Mouse (Mus musculus) embryonic facial prominence, embryonic 13.5 days (tissue): ENCODE data around the gene Cd151. TPM values are rescaled to one million over a fixed set of nuclear protein-coding genes. Genes with fewer than 3 reads are reported as not detected.
"Not testable (repeated sequence)": the region's sequence is repeated elsewhere in the genome, so short reads cannot be mapped to it uniquely, and the experiment has no call there.

ENCODE experiments used
- ATAC-seq: fragments of 200-750 bp; cut with Nextera tagmentation; 2 replicates; pipeline ENCODE4 v1.8.0; 2017; ENCODE audit warnings: low read depth; ENCODE audit not compliant: insufficient number of reproducible peaks, insufficient read depth, low FRiP score, low TSS enrichment
- H3K27ac ChIP-seq: fragments of 300-500 bp; sonication (generic); 2 replicates; pipeline ENCODE4 v1.5.1; 2015; ENCODE audit warnings: moderate library complexity, mild to moderate bottlenecking, inconsistent platforms
- H3K27me3 ChIP-seq: fragments of 300-500 bp; sonication (generic); 2 replicates; pipeline ENCODE4 v1.6.1; 2015; ENCODE audit warnings: mild to moderate bottlenecking, inconsistent platforms
- H3K36me3 ChIP-seq: fragments of 300-500 bp; sonication (generic); 2 replicates; pipeline ENCODE4 v1.6.1; 2015; ENCODE audit warnings: mild to moderate bottlenecking, inconsistent platforms
- H3K4me1 ChIP-seq: fragments of 300-500 bp; sonication (generic); 2 replicates; pipeline ENCODE4 v1.6.1; 2015; ENCODE audit warnings: inconsistent platforms
- H3K4me2 ChIP-seq: fragments of 300-500 bp; sonication (generic); 2 replicates; pipeline ENCODE4 v1.6.1; 2015; ENCODE audit warnings: moderate library complexity, mild to moderate bottlenecking, inconsistent platforms
- H3K4me3 ChIP-seq: fragments of 300-500 bp; sonication (generic); 2 replicates; pipeline ENCODE4 v1.5.1; 2015; ENCODE audit warnings: mild to moderate bottlenecking, inconsistent platforms
- H3K9ac ChIP-seq: fragments of 300-500 bp; sonication (generic); 2 replicates; pipeline ENCODE4 v1.6.1; 2015; ENCODE audit warnings: mild to moderate bottlenecking, inconsistent platforms
- H3K9me3 ChIP-seq: fragments of 300-500 bp; sonication (generic); 2 replicates; pipeline ENCODE4 v1.6.1; 2016; ENCODE audit warnings: inconsistent platforms
- WGBS: fragments of 180-500 bp; shearing (Covaris S2); methylation state at CpG from one replicate; pipeline ENCODE4 v1.1.7; 2015; ENCODE audit warnings: mixed read lengths; 5-methylcytosine and 5-hydroxymethylcytosine counted together
- polyA plus RNA-seq: library from polyadenylated mRNA; unstranded; fragments of >200 nt; fragmentation: Nextera tagmentation; extraction: Ambion mirVana; gene quantifications from 2 replicates; pipeline ENCODE4 v1.2.1, GENCODE M21; 2015

The Cd151 gene
- polyA plus RNA-seq, 1 experiment from 2014 or later = 16.6 TPM

DNA sequence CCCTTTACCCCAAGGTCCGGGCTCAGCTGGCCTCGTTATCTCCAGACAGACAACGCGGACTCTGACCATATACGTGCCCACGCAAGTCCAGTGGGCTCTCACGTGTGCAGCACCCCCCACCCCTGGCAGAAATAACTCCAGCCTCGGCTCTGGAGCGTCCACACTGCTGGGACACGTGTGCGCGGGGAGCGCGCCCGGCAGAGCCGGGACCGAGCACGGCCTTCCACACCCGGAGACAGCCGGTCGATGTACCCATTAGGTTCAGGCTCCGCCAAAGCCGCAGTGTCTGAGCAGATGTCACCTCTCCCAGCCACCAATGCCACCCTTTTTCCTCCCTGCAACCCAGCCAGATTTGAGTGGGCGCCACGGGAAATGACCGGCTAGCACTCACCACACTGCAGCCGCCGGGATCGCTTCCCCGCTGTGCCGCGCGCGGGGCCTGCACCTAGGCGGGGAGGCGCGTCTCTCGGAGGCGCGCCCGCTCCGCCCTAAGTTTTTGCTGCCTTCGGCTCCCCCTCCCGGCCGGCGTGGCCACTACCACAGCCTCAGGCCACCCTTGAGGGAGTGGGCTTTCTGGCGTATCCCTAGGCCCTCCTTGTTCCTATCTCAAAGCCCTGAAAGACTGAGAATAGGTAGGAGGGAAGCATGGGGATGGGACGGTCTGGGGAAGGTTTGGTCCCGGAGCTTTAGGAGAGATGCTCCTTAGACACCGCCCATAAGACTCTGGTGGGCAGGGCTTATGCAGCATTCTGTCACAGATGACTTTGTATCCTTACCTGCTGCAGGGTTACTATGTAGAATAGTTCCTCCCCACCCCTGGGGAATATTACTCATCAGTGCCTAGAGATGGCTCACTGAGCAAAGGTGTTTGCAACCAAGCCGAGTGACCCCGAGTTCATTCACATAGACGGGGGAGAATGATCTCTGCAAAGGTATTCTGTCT is 29.7 kb upstream of the Cd151 start, which contains the start of gene Slc25a22:
TSS of gene Slc25a22 (minus strand) at position 715 of the 943 bp plus-strand sequence.
- Histone ChIP-seq H3K9me3 (no peaks in the 10 kb centered on the region), H3K27me3 (no peaks in the 10 kb centered on the region), H3K4me3 (peak within 1 kb of the TSS; percentile 64), H3K4me2 (peak within 1 kb of the TSS; percentile 90), H3K4me1 (peaks cover 62% of the 10 kb centered on the region), H3K27ac (peak within 1 kb of the TSS; percentile 58; the same call in 1 of the 2 replicates), H3K9ac (peak within 1 kb of the TSS; percentile 84), H3K36me3 (peaks cover 51% of the 10 kb centered on the region)
- ATAC-seq = peak; percentile 62
- 5% methylated on average over 53 of the region's 53 CpGs for WGBS

DNA sequence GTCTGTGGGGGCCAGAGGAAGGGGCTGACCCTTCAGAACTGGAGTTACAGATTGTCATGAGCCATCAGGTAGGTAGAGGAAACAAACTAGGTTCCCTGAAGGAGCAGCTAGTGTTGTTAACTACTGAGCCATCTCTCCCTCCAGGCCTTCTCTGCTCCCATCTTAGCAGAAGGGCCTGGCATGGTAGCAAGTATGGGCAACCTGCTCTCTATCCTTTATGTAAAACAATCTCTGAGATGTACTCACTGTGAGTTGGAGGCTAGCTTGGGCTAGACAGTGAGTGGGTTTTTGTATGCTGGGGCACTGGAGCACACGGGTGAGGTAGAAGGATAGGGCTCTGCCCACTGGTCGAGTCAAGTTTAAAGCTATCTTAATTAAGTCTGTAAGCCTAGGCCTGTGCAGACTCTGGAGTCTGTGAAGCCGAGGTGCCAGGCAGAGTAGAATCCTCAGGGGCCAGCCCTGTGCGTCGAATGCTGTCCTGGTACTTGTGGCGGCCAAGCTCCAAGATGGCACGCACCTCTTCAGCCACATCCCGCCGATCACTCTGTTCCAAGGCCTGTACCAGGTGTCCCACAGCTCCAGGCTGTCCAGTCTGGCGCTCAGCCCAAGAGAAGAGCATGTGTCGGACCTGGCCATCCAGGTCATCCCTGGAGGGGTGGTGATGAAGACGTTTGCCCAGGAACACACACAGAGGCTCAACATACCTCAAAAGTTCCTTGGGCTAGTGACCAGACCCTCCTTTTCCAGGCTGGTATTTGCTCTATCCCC is 28.8 kb upstream of the Cd151 start:
- Histone ChIP-seq H3K4me3 (no peak overlapping the region), H3K9ac (peak overlapping the region; percentile 84; the same call in 1 of the 2 replicates), H3K36me3 (peaks cover 43% of the 10 kb centered on the region), H3K27me3 (no peaks in the 10 kb centered on the region), H3K9me3 (no peaks in the 10 kb centered on the region), H3K4me1 (peaks cover 70% of the 10 kb centered on the region), H3K4me2 (peak overlapping the region; percentile 90; the same call in 1 of the 2 replicates), H3K27ac (0 out of 2 replicates have a peak overlapping the region, but pooled peaks have one; percentile 58)
- WGBS = 88% methylated on average over 12 of the region's 12 CpGs
- ATAC-seq = no peak

DNA sequence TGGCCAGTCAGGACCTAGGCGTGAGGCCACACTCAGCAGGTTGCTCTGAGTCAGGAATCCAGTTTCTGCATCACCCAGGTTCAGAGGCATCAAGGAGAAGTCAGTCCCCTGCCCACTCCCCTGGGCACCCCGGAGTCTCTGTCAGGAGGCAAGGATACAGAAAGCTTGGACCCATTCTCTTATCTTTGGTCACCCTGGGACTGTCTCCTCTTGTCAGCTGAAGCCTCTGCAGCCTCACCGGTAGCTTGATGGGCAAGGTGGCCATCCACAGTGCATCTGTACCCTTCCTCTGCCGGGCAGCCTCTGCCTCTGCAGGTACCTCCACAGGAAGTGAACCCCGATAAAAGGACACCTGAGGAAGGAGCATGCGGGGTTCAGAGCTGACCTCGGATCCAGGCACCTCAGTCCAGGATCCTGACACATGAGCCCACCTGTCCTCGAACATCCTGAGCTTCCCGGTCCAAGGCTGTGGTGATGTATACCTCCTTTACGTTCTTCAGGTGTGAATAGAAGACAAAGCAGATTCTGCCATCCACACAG is 28.0 kb upstream of the Cd151 start:
- WGBS = 96% methylated on average over 10 of the region's 10 CpGs
- Histone ChIP-seq H3K4me2 (no peak overlapping the region), H3K27ac (no peak overlapping the region), H3K9me3 (no peaks in the 10 kb centered on the region), H3K4me1 (peaks cover 69% of the 10 kb centered on the region), H3K4me3 (no peak overlapping the region), H3K27me3 (no peaks in the 10 kb centered on the region), H3K9ac (no peak overlapping the region), H3K36me3 (peaks cover 38% of the 10 kb centered on the region)
- no peak for ATAC-seq

DNA sequence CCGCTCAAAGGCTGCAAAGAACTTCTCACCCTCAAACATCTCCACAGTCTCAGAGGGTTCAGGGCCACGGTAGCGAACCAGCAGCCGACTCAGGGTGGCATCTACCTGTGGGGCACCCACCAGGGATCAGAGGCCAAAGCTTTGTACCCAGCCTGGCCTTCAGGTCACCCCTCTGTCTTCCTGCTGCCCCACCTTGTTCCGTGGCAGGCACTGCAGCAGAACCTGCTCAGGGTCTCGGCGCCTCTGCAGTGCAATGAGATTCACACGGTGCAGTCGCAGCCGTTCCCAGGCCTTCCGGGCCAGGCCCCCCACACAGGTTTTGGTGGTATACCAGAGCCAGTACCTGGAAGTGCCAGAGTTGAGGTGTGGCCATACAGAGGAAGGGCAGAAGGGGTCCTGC is 27.4 kb upstream of the Cd151 start:
- Histone ChIP-seq H3K9ac (no peak overlapping the region), H3K9me3 (no peaks in the 10 kb centered on the region), H3K4me3 (no peak overlapping the region), H3K4me1 (peaks cover 65% of the 10 kb centered on the region), H3K36me3 (peaks cover 38% of the 10 kb centered on the region), H3K4me2 (no peak overlapping the region), H3K27ac (no peak overlapping the region), H3K27me3 (no peaks in the 10 kb centered on the region)
- ATAC-seq = no peak
- WGBS = 94% methylated on average over 11 of the region's 11 CpGs

DNA sequence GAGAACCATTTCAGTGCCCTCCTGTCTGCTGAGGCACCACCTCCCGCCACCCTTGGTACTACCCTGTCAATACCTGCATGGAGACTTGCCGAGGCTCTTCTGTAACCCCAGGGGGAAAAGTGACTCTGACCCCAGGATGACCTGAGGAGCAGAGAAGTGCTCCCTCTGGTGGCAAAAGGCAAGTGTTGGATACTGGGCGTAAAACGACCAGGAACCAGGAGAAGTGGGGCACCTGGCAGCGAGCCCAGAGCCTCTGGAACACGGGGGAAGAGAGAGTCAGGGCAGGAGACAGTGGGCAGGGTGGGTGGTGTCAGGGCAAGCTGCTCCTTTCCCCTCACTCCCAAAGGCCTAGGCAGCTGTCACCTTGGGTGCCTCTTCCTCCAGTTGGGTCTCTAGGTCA is 26.6 kb upstream of the Cd151 start:
- Histone ChIP-seq H3K27ac (no peak overlapping the region), H3K36me3 (peaks cover 38% of the 10 kb centered on the region), H3K27me3 (no peaks in the 10 kb centered on the region), H3K4me2 (0 out of 2 replicates have a peak overlapping the region, but pooled peaks have one; percentile 7), H3K9me3 (no peaks in the 10 kb centered on the region), H3K9ac (no peak overlapping the region), H3K4me3 (no peak overlapping the region), H3K4me1 (peaks cover 57% of the 10 kb centered on the region)
- WGBS = 23% methylated on average over 6 of the region's 6 CpGs
- ATAC-seq = no peak

DNA sequence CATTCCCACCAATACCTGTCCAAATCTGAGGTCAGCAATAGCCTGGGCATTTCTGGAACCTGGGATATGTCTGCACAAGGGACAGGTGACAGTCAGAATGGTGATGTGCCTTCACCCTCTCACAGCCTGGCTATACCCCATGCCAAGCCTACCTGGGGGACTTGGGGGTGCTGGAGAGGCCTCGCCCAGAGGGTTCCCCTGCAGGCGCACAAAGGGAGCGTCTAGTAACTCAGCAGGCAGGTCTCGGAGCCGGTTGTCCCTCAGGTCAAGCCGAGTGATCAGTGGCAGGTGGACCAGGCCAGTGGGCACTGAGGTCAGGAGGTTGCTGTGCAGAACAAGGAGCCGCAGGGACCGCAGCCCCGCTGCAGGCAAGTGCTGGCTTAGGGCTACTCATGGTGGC is 25.7 kb upstream of the Cd151 start:
- H3K9me3 ChIP-seq = no peaks in the 10 kb centered on the region
- WGBS = 90% methylated on average over 9 of the region's 9 CpGs
- 0 out of 2 replicates have a peak overlapping the region, but pooled peaks have one; percentile 52 for H3K4me3 ChIP-seq
- no peaks in the 10 kb centered on the region for H3K27me3 ChIP-seq
- ATAC-seq = no peak
- 0 out of 2 replicates have a peak overlapping the region, but pooled peaks have one; percentile 5 for H3K4me2 ChIP-seq
- peaks cover 49% of the 10 kb centered on the region for H3K4me1 ChIP-seq
- peak overlapping the region; percentile 75 for H3K9ac ChIP-seq
- H3K36me3 ChIP-seq = peaks cover 38% of the 10 kb centered on the region
- H3K27ac ChIP-seq = no peak overlapping the region

DNA sequence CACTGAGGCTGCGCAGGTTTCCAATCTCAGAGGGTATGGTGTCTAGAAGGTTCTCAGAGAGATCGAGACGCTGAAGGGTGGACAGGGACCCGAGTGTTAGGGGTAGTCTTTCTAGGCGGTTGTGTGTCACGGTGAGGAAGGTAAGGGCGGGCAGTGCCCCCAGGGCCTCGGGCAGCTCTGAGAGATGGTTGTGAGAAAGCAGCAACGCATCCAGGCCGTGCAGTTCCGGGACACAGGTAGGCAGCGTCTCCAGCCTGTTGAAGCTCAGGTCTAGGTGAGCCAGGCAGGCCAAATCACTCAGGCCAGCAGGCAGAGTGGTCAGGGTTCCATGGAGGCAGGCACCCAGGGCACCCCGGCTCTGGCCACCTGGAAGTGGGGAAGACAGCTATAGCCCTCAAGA is 25.0 kb upstream of the Cd151 start:
- no peak overlapping the region for H3K27ac ChIP-seq
- peaks cover 38% of the 10 kb centered on the region for H3K36me3 ChIP-seq
- peak overlapping the region; percentile 75 for H3K9ac ChIP-seq
- H3K9me3 ChIP-seq = no peaks in the 10 kb centered on the region
- WGBS = 89% methylated on average over 13 of the region's 13 CpGs
- peak overlapping the region; percentile 52 for H3K4me3 ChIP-seq
- H3K27me3 ChIP-seq = no peaks in the 10 kb centered on the region
- no peak for ATAC-seq
- H3K4me1 ChIP-seq = peaks cover 46% of the 10 kb centered on the region
- H3K4me2 ChIP-seq = peak overlapping the region; percentile 86

DNA sequence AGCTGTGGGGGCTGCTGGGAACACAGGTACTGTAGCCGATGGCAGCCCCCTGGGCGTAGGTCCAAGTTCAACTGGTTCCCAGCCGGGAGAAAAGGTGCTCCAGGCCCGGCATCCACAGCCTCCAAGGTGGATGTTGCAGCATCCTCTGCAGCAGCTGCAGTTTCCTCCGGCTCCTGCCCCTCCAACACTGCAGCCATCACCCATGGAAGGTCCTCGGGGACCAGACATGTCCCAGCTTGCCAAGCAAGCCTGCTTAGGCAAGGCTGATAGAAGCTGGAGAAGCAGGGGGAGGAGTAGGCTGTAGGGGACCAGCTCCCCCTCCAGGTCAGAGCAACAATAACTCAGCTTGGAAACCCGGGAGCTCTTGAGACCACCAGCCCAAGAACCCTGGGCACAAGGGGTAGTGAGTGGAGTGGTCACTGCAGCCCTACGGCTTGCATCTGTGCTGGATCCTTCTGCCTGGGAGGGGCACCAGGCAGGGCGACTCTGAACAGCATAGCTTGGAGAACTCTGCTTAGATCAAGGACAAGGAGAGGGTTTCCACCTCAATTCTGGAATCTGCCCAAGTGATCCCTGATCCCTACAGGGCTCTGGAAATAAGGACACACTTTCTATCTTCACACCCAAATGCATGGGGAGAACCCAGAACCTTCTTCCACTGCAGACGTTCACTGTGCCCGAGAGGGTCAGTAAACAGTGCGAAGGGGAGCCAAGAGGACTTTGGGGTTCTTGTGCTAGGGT is 23.9 kb upstream of the Cd151 start:
- no peaks in the 10 kb centered on the region for H3K27me3 ChIP-seq
- H3K9ac ChIP-seq = peak overlapping the region; percentile 75
- H3K4me2 ChIP-seq = peak overlapping the region; percentile 86
- H3K27ac ChIP-seq = peak overlapping the region; percentile 53
- H3K4me3 ChIP-seq = peak overlapping the region; percentile 52
- H3K36me3 ChIP-seq = peaks cover 34% of the 10 kb centered on the region
- ATAC-seq = 0 out of 2 replicates have a peak, but pooled peaks have one; percentile 0
- peaks cover 40% of the 10 kb centered on the region for H3K4me1 ChIP-seq
- H3K9me3 ChIP-seq = no peaks in the 10 kb centered on the region
- 19% methylated on average over 12 of the region's 12 CpGs for WGBS

DNA sequence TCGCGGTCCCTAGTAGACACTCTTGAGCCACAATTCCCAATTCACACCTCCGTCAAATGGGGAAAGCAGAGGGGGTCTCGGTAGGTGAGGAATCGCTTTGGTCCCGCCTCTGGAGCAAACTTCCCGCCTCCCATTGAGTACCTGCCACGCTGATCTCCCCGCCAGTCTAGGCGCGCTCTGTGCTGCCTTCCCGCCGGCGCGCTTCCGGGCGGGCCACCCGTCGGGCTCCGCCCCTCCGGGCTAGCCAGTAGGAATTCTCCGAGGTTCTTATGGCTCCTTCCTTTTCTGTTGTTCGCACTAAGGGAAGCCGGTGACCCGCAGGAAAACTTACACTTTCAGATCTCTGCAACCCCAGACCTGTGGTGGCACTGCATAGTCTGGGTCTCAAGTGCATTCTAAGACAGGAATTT is 23.4 kb upstream of the Cd151 start, which contains the start of gene Pidd1:
TSS of gene Pidd1 (minus strand) at position 198 of the 410 bp plus-strand sequence.
- Histone ChIP-seq H3K4me2 (peak within 1 kb of the TSS; percentile 86), H3K9ac (peak within 1 kb of the TSS; percentile 75), H3K4me1 (peaks cover 46% of the 10 kb centered on the region), H3K27me3 (no peaks in the 10 kb centered on the region), H3K27ac (peak within 1 kb of the TSS; percentile 53), H3K36me3 (peaks cover 33% of the 10 kb centered on the region), H3K9me3 (no peaks in the 10 kb centered on the region), H3K4me3 (peak within 1 kb of the TSS; percentile 52)
- WGBS = under 1% methylated on average over 25 of the region's 25 CpGs
- ATAC-seq = peak; percentile 58

DNA sequence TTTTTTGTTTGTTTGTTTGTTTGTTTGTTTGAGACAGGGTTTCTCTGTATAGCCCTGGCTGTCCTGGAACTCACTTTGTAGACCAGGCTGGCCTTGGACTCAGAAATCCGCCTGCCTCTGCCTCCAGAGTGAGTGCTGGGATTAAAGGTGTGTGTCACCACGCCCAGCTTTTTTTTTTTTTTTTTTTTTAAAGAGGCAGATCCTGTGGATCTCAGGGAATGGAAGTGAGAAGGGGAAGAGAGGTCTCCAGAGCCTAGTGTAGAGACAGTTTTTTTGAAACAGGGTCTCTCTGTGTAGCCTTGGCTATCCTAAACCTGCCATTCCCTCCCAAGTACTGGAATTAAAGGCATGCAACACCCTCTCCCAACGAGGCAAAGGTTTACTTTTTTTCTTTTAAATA is 20.8 kb upstream of the Cd151 start:
- not testable (repeated sequence) for H3K9ac ChIP-seq, H3K9me3 ChIP-seq, ATAC-seq, H3K27ac ChIP-seq, H3K27me3 ChIP-seq, H3K4me3 ChIP-seq
- peaks cover 46% of the 10 kb centered on the region for H3K4me1 ChIP-seq
- 83% methylated on average over 3 of the region's 3 CpGs for WGBS
- peak overlapping the region; percentile 76 for H3K4me2 ChIP-seq
- H3K36me3 ChIP-seq = peaks cover 34% of the 10 kb centered on the region
